Mouse (Mus musculus) intestine, postnatal 0 days (tissue): Measurements from ENCODE around the gene Emilin1. TPM values are rescaled to one million over a fixed set of nuclear protein-coding genes. Genes with fewer than 3 reads are reported as not detected.

Experiments
- ATAC-seq: fragments of 200-750 bp; cut with Nextera tagmentation; 2 replicates; pipeline ENCODE4 v1.8.0; 2017; ENCODE audit warnings: mild to moderate bottlenecking, moderate TSS enrichment, moderate library complexity
- H3K27ac ChIP-seq: fragments of 300-500 bp; sonication (generic); 2 replicates; pipeline ENCODE4 v1.5.1; 2014; ENCODE audit warnings: mild to moderate bottlenecking, low read depth, low read length, moderate library complexity
- H3K27me3 ChIP-seq: fragments of 300-500 bp; sonication (generic); replicated peaks from 2 replicates; pipeline ENCODE4 v1.6.1; 2014; ENCODE audit warnings: low read length, mixed read lengths; ENCODE audit not compliant: control insufficient read depth, insufficient read depth
- H3K36me3 ChIP-seq: fragments of 300-500 bp; sonication (generic); 2 replicates; pipeline ENCODE4 v1.6.1; 2014; ENCODE audit warnings: mild to moderate bottlenecking, moderate library complexity; ENCODE audit not compliant: control insufficient read depth, insufficient read depth
- H3K4me1 ChIP-seq: fragments of 300-500 bp; sonication (generic); replicated peaks from 2 replicates; pipeline ENCODE4 v1.6.1; 2014; ENCODE audit warnings: antibody characterized with exemption, low read length, mixed read lengths; ENCODE audit not compliant: control insufficient read depth, insufficient read depth
- H3K4me2 ChIP-seq: fragments of 300-500 bp; sonication (generic); replicated peaks from 2 replicates; pipeline ENCODE4 v1.6.1; 2014; ENCODE audit warnings: low read depth, mild to moderate bottlenecking, moderate library complexity
- H3K4me3 ChIP-seq: fragments of 300-500 bp; sonication (generic); 2 replicates; pipeline ENCODE4 v1.5.1; 2014; ENCODE audit warnings: low read depth, low read length
- H3K9ac ChIP-seq: fragments of 300-500 bp; sonication (generic); 2 replicates; pipeline ENCODE4 v1.6.1; 2014; ENCODE audit warnings: mild to moderate bottlenecking, low read depth, low read length
- H3K9me3 ChIP-seq: fragments of 300-500 bp; sonication (generic); 2 replicates; pipeline ENCODE4 v1.6.1; 2016; ENCODE audit warnings: mixed run types; ENCODE audit not compliant: control insufficient read depth
- CTCF ChIP-seq: sonication (generic); IDR thresholded peaks from 2 replicates; pipeline ENCODE4 v1.5.1; 2016; ENCODE audit warnings: low read depth, mild to moderate bottlenecking, control low read depth, antibody characterized with exemption, moderate library complexity
- WGBS: fragments of 180-500 bp; shearing (Covaris S2); extraction: QIAGEN DNeasy Blood & Tissue Kit; methylation state at CpG from one replicate; pipeline ENCODE4 v1.1.7; 2014; 5-methylcytosine and 5-hydroxymethylcytosine counted together
- polyA plus RNA-seq: library from polyadenylated mRNA; unstranded; fragments of >200 nt; fragmentation: Nextera tagmentation; extraction: Ambion mirVana; gene quantifications from 2 replicates; pipeline ENCODE4 v1.2.1, GENCODE M21; 2015

The Emilin1 gene
- polyA plus RNA-seq: 63.2 and 63.7 TPM in 2 replicates

GRCm38 (mm10) chr5:30913060-30913841 is at the start of gene Emilin1:
Gene Emilin1 (plus strand): TSS chr5:30913402.
- peak within 1 kb of the TSS; percentile 44 for H3K4me3 ChIP-seq
- TF ChIP-seq CTCF: peak; percentile 29
- 36% methylated on average over 13 of the region's 13 CpGs for WGBS
- no peaks in the 10 kb centered on the region for H3K9me3 ChIP-seq
- peak within 1 kb of the TSS; percentile 75 for H3K27ac ChIP-seq
- peak within 1 kb of the TSS; percentile 62 for H3K9ac ChIP-seq
- peak within 1 kb of the TSS; percentile 63 for H3K4me2 ChIP-seq
- peak; percentile 13; the same call in 1 of the 2 replicates for ATAC-seq
- H3K36me3 ChIP-seq: peaks cover 10% of the 10 kb centered on the region
- H3K4me1 ChIP-seq: peaks cover 20% of the 10 kb centered on the region; the same call in 1 of the 2 replicates
- no peaks in the 10 kb centered on the region for H3K27me3 ChIP-seq

DNA sequence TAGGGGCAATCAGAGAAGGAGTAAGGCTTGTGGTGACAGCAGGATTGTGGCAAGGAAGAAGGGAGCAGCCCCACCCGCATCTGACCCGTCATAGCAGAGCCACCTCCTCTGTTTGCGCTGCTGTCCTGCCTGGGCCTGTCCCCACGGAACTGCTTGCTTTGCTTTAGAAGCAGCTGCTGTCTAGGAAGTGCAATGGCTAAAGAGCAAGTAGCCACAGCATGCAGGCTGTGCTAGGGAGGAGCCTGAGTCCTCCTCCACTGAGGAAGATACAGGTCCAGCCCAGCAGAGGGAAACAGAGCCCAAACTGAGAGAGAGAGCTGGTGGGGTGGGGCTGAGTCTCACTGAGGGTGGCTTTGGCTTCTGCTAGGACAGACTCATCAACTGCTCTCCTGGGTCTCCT is 49.4 kb upstream of the Emilin1 start:
- no peaks in the 10 kb centered on the region for H3K27me3 ChIP-seq
- H3K4me3 ChIP-seq: no peak overlapping the region
- 30% methylated on average over 4 of the region's 4 CpGs for WGBS
- H3K27ac ChIP-seq: no peak overlapping the region
- no peaks in the 10 kb centered on the region for H3K9me3 ChIP-seq
- H3K9ac ChIP-seq: no peak overlapping the region
- peaks cover 5% of the 10 kb centered on the region; the same call in 1 of the 2 replicates for H3K36me3 ChIP-seq
- no peak overlapping the region for H3K4me2 ChIP-seq
- TF ChIP-seq CTCF: peak; percentile 57
- ATAC-seq: peak; percentile 31
- H3K4me1 ChIP-seq: no peaks in the 10 kb centered on the region

DNA sequence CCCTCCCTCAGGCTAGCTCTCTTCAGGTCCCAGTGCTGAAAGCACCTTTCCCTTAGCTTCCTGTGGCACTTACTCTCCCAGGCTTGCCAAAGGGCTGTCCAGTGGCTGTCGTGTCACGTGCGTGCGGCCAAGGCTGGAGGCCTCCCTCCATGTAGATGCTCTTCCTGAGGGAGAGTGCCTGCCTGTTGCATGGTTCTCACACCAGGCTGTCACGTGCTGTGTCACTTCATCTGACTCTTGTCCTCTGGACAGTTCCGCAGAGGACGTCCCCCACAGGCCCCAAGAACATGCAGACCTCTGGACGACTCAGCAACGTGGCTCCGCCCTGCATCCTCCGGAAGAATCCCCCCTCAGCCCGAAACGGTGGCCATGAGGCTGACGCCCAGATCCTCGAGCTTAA is 48.9 kb upstream of the Emilin1 start:
- no peaks in the 10 kb centered on the region for H3K9me3 ChIP-seq
- H3K4me3 ChIP-seq: no peak overlapping the region
- peaks cover 5% of the 10 kb centered on the region; the same call in 1 of the 2 replicates for H3K36me3 ChIP-seq
- H3K27ac ChIP-seq: no peak overlapping the region
- TF ChIP-seq CTCF: no peak
- H3K27me3 ChIP-seq: no peaks in the 10 kb centered on the region
- WGBS: 48% methylated on average over 15 of the region's 15 CpGs
- H3K9ac ChIP-seq: no peak overlapping the region
- H3K4me1 ChIP-seq: no peaks in the 10 kb centered on the region
- ATAC-seq: no peak; the same call in 1 of the 2 replicates
- no peak overlapping the region for H3K4me2 ChIP-seq

DNA sequence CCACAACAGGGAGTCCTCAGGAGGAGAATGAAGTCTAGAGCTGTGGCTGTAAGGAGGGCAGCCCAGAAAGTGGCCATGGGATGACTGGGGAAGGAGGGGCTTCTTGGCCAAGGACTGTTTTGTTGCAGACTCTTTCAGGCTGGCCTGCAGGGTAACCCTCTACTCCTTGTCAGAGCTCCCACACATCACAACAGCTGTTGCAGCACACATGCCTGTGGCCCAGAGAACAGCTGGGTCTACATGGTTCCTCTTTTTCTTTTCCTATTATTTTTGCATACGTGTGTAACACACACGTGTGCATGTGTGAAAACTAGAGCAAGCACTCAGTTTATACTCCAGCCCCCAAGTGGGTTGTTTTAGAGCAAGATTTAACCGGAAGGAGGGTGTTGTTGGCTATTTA is 46.3 kb upstream of the Emilin1 start:
- 88% methylated on average over 3 of the region's 3 CpGs for WGBS
- Histone ChIP-seq H3K4me2 (no peak overlapping the region), H3K4me1 (no peaks in the 10 kb centered on the region), H3K9ac (no peak overlapping the region), H3K36me3 (peaks cover 12% of the 10 kb centered on the region; the same call in 1 of the 2 replicates), H3K27me3 (no peaks in the 10 kb centered on the region), H3K9me3 (no peaks in the 10 kb centered on the region), H3K4me3 (no peak overlapping the region), H3K27ac (no peak overlapping the region)
- no peak for TF ChIP-seq CTCF
- no peak for ATAC-seq

DNA sequence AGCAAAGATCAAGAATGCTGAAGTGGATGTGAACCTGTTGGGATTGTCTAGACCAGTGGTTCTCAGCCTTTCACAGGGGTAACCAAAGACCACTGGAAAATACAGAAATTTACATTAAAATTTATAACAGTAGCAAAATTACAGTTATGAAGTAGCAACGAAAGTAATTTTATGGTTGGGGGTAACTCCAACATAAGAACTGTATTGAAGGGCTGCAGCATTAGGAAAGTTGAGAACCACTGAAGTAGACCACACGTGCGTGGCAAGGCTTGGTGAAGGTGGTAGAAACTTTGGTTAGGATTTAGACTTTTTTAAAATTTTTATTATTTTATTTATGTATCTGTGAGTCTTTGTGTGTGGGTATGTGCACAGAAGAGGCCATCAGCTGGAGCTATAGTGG is 45.5 kb upstream of the Emilin1 start, which contains the start of gene Tmem214:
Tmem214 (plus strand) TSS at position 301 of the 400 bp plus-strand sequence.
- H3K27ac ChIP-seq: no peak within 1 kb of the TSS
- no peaks in the 10 kb centered on the region for H3K4me1 ChIP-seq
- H3K9me3 ChIP-seq: no peaks in the 10 kb centered on the region
- H3K4me3 ChIP-seq: no peak within 1 kb of the TSS
- TF ChIP-seq CTCF: no peak
- peaks cover 21% of the 10 kb centered on the region for H3K36me3 ChIP-seq
- H3K27me3 ChIP-seq: no peaks in the 10 kb centered on the region
- 95% methylated on average over 3 of the region's 3 CpGs for WGBS
- ATAC-seq: no peak
- H3K4me2 ChIP-seq: peak within 1 kb of the TSS; percentile 64; the same call in 1 of the 2 replicates
- no peak within 1 kb of the TSS for H3K9ac ChIP-seq

GRCm38 (mm10) chr5:30868981-30869380 is 44.2 kb upstream of the Emilin1 start:
- TF ChIP-seq CTCF: no peak
- Histone ChIP-seq H3K27me3 (no peaks in the 10 kb centered on the region), H3K4me2 (peak overlapping the region; percentile 64), H3K9ac (peak overlapping the region; percentile 96), H3K9me3 (no peaks in the 10 kb centered on the region), H3K27ac (no peak overlapping the region), H3K4me3 (peak overlapping the region; percentile 93), H3K4me1 (no peaks in the 10 kb centered on the region), H3K36me3 (peaks cover 33% of the 10 kb centered on the region)
- no peak for ATAC-seq
- WGBS: 18% methylated on average over 9 of the region's 9 CpGs
